Mouse (Mus musculus) liver, embryonic 14.5 days (tissue): Measurements from ENCODE around the gene Themis2. TPM values are rescaled to one million over a fixed set of nuclear protein-coding genes. Genes with fewer than 3 reads are reported as not detected.
"Not testable (repeated sequence)": the region's sequence is repeated elsewhere in the genome, so short reads cannot be mapped to it uniquely, and the experiment has no call there.

Experiments used
- ATAC-seq: fragments of 200-750 bp; cut with Nextera tagmentation; 2 replicates; pipeline ENCODE4 v1.8.0; 2017; ENCODE audit warnings: moderate number of reproducible peaks, mild to moderate bottlenecking, moderate library complexity; ENCODE audit not compliant: insufficient read depth
- DNase-seq, 3 experiments: peaks; one replicate each; pipeline ENCODE4 v3.0.0-alpha.2; 2012 to 2013; ENCODE audit warnings: low read depth in 3 of 3, low spot score in 3 of 3
- H3K27ac ChIP-seq: fragments of 300-500 bp; sonication (generic); 2 replicates; pipeline ENCODE4 v1.5.1; 2014; ENCODE audit warnings: moderate library complexity, mild to moderate bottlenecking, control low read depth, inconsistent platforms
- H3K27me3 ChIP-seq: fragments of 300-500 bp; sonication (generic); 2 replicates; pipeline ENCODE4 v1.6.1; 2014; ENCODE audit warnings: mild to moderate bottlenecking, low read length, moderate library complexity; ENCODE audit not compliant: control insufficient read depth, insufficient read depth
- H3K36me3 ChIP-seq: fragments of 300-500 bp; sonication (generic); replicated peaks from 2 replicates; pipeline ENCODE4 v1.6.1; 2014; ENCODE audit warnings: low read depth; ENCODE audit not compliant: control insufficient read depth, insufficient read depth
- H3K4me1 ChIP-seq, 2 experiments: fragments of 200-500 bp in 1 of 2; fragments of 300-500 bp in 1 of 2; sonication (generic) in 1 of 2; replicated peaks; 2 replicates each; pipeline ENCODE4 v1.6.1; 2012 to 2014; ENCODE audit warnings: antibody characterized with exemption in 1 of 2, inconsistent platforms in 1 of 2, low read length in 1 of 2; ENCODE audit not compliant: control insufficient read depth in 2 of 2, insufficient read depth in 2 of 2
- H3K4me2 ChIP-seq: fragments of 300-500 bp; sonication (generic); 2 replicates; pipeline ENCODE4 v1.6.1; 2014; ENCODE audit warnings: low read depth, mild to moderate bottlenecking, control low read depth, moderate library complexity
- H3K4me3 ChIP-seq, 2 experiments: fragments of 200-500 bp in 1 of 2; fragments of 300-500 bp in 1 of 2; sonication (generic) in 1 of 2; 2 replicates each; pipeline ENCODE4 v1.5.1; 2012 to 2014; ENCODE audit warnings: low read depth in 2 of 2, low read length in 2 of 2, mild to moderate bottlenecking in 2 of 2, control low read depth in 1 of 2, inconsistent platforms in 1 of 2, moderate library complexity in 1 of 2; ENCODE audit not compliant: insufficient read depth in 1 of 2
- H3K9ac ChIP-seq: fragments of 300-500 bp; sonication (generic); replicated peaks from 2 replicates; pipeline ENCODE4 v1.6.1; 2014; ENCODE audit warnings: mild to moderate bottlenecking, control low read depth, moderate library complexity
- H3K9me3 ChIP-seq: fragments of 300-500 bp; sonication (generic); 2 replicates; pipeline ENCODE4 v1.6.1; 2016; ENCODE audit warnings: low read length, mixed read lengths; ENCODE audit not compliant: control insufficient read depth
- CTCF ChIP-seq: IDR thresholded peaks from 2 replicates; pipeline ENCODE4 v1.5.1; 2016; ENCODE audit warnings: antibody characterized with exemption, low read depth, control low read depth
- EP300 ChIP-seq: IDR thresholded peaks from 2 replicates; pipeline ENCODE4 v1.6.1; 2016; ENCODE audit warnings: antibody characterized with exemption, low read depth
- WGBS: fragments of 180-500 bp; shearing (Covaris S2); extraction: QIAGEN DNeasy Blood & Tissue Kit; methylation state at CpG from one replicate; pipeline ENCODE4 v1.1.7; 2014; ENCODE audit not compliant: insufficient replicate concordance; 5-methylcytosine and 5-hydroxymethylcytosine counted together
- polyA plus RNA-seq, 2 experiments: library from polyadenylated mRNA; depleted of rRNA in 1 of 2; stranded (reverse) in 1 of 2; unstranded in 1 of 2; fragments of >200 nt; fragmentation: Nextera tagmentation in 1 of 2; extraction: Ambion mirVana in 1 of 2; gene quantifications; 2 replicates each; pipeline versions ENCODE4 v1.2.1 to v1.2.3; 2012 to 2014

Gene Themis2
- polyA plus RNA-seq, 2 experiments, result 2.3 to 2.5 TPM

- no peak for TF ChIP-seq CTCF
- no peak for TF ChIP-seq EP300
- Histone ChIP-seq H3K9ac (no peak overlapping the region), H3K9me3 (no peaks in the 10 kb centered on the region), H3K27ac (no peak overlapping the region), H3K4me3 (no peak overlapping the region), H3K4me1 (peaks cover 2 to 17% of the 10 kb centered on the region in 2 experiments), H3K4me2 (no peak overlapping the region), H3K36me3 (no peaks in the 10 kb centered on the region), H3K27me3 (peaks cover 5% of the 10 kb centered on the region)
- DNase-seq (no peak), ATAC-seq (no peak)
- WGBS, result 67% methylated on average over 4 of the region's 4 CpGs
These were observed 3.7 kb upstream of the Themis2 start for GRCm38 (mm10) chr4:132799845-132800244.

- not testable (repeated sequence) for ATAC-seq, H3K4me3 ChIP-seq, H3K9me3 ChIP-seq, H3K27me3 ChIP-seq, DNase-seq, H3K9ac ChIP-seq, H3K27ac ChIP-seq, H3K4me2 ChIP-seq, H3K36me3 ChIP-seq
- peaks cover 2 to 19% of the 10 kb centered on the region in 2 experiments for H3K4me1 ChIP-seq
- WGBS, result 69% methylated on average over 3 of the region's 3 CpGs
These were observed 2.5 kb upstream of the Themis2 start for GRCm38 (mm10) chr4:132798666-132799065.

GRCm38 (mm10) chr4:132798028-132798427, 1.8 kb upstream of the Themis2 start:
- Histone ChIP-seq H3K4me2 (no peak overlapping the region), H3K36me3 (no peaks in the 10 kb centered on the region), H3K9ac (no peak overlapping the region), H3K4me1 (peaks cover 2 to 19% of the 10 kb centered on the region in 2 experiments), H3K27ac (no peak overlapping the region), H3K4me3 (no peak overlapping the region), H3K9me3 (no peaks in the 10 kb centered on the region), H3K27me3 (peaks cover 9% of the 10 kb centered on the region)
- ATAC-seq (no peak), DNase-seq (no peak)
- 25% methylated on average over 4 of the region's 4 CpGs for WGBS
- no peak for TF ChIP-seq EP300
- TF ChIP-seq CTCF, result no peak

GRCm38 (mm10) chr4:132797461-132797860, 1.3 kb upstream of the Themis2 start:
- no peak overlapping the region for H3K9ac ChIP-seq
- TF ChIP-seq EP300 (no peak), CTCF (no peak)
- H3K9me3 ChIP-seq, result no peaks in the 10 kb centered on the region
- DNase-seq (no peak), ATAC-seq (no peak)
- H3K27ac ChIP-seq, result no peak overlapping the region
- WGBS, result 24% methylated on average over 1 of the region's 1 CpGs
- H3K4me2 ChIP-seq, result no peak overlapping the region
- H3K4me1 ChIP-seq, result peaks cover 2 to 15% of the 10 kb centered on the region in 2 experiments
- H3K4me3 ChIP-seq, result no peak overlapping the region
- H3K36me3 ChIP-seq, result no peaks in the 10 kb centered on the region
- H3K27me3 ChIP-seq, result peaks cover 9% of the 10 kb centered on the region

- H3K4me2 ChIP-seq, result peak overlapping the region; percentile 22; the same call in 1 of the 2 replicates
- TF ChIP-seq CTCF, result no peak
- TF ChIP-seq EP300, result no peak
- ATAC-seq, result no peak
- H3K27ac ChIP-seq, result no peak overlapping the region
- no peaks in the 10 kb centered on the region for H3K36me3 ChIP-seq
- no peaks in the 10 kb centered on the region for H3K9me3 ChIP-seq
- H3K4me1 ChIP-seq, result peaks cover 2 to 4% of the 10 kb centered on the region in 2 experiments
- no peak for DNase-seq
- 58% methylated on average over 7 of the region's 7 CpGs for WGBS
- no peak overlapping the region for H3K9ac ChIP-seq
- H3K4me3 ChIP-seq, result peak overlapping the region; percentile 8 to 34; a peak in 2 of 4 replicates
- H3K27me3 ChIP-seq, result peaks cover 9% of the 10 kb centered on the region
These were observed 1.0 kb downstream of the Themis2 start for GRCm38 (mm10) chr4:132795171-132795570.
